ENCODE assay signal across 10 mouse cellular contexts in genomic region chr8:103441163-103441562, GRCm38 (mm10).
A peak's percentile ranks its signal among the peaks of the same experiment; 100 is the strongest.
DNase-seq lines count a peak whose midpoint lies in the region; ATAC-seq and TF ChIP-seq lines count a peak whose summit lies in the region.
"Had no signal": no experiment of that assay in that cellular context is flagged by ENCODE, and none has a peak within 500 bp of the region (broad histone marks: within the 10 kb centered on the region; RNA-seq: fewer than 3 reads in every experiment).

No protein-coding gene starts in this region.

- TF ChIP-seq CTCF in forebrain, postnatal 0 days (IDR thresholded peaks at IDR 0.05; ENCODE audit: low read depth) = peak; percentile 39

- WGBS in forebrain, postnatal 0 days = 80% methylated on average over 5 of the region's 5 CpGs
- 70% methylated on average over 5 of the region's 5 CpGs for WGBS in forebrain, embryonic 11.5 days
- 83% methylated on average over 5 of the region's 5 CpGs for WGBS in midbrain, embryonic 14.5 days
- WGBS in midbrain, embryonic 15.5 days = 75% methylated on average over 5 of the region's 5 CpGs

- no peaks in the 10 kb centered on the region for H3K36me3 ChIP-seq in forebrain, postnatal 0 days (ENCODE audit: insufficient read depth)
- H3K36me3 ChIP-seq in forebrain, embryonic 11.5 days (ENCODE audit: control insufficient read depth, insufficient read depth, low read length) = no peaks in the 10 kb centered on the region
- no peaks in the 10 kb centered on the region for H3K36me3 ChIP-seq in midbrain, embryonic 14.5 days (ENCODE audit: control insufficient read depth, insufficient read depth, low read length)
- H3K36me3 ChIP-seq in midbrain, embryonic 15.5 days (replicated peaks) = no peaks in the 10 kb centered on the region
- H3K36me3 ChIP-seq: neural tube, embryonic 13.5 days had no signal

- no peaks in the 10 kb centered on the region for H3K9me3 ChIP-seq in forebrain, postnatal 0 days (ENCODE audit: low read length)
- H3K9me3 ChIP-seq in forebrain, embryonic 11.5 days (ENCODE audit: control insufficient read depth, low read length) = no peaks in the 10 kb centered on the region
- H3K9me3 ChIP-seq in midbrain, embryonic 14.5 days (ENCODE audit: control insufficient read depth, low read length) = no peaks in the 10 kb centered on the region
- H3K9me3 ChIP-seq in midbrain, embryonic 15.5 days = no peaks in the 10 kb centered on the region
- H3K9me3 ChIP-seq: neural tube, embryonic 13.5 days had no signal

- H3K27me3 ChIP-seq in forebrain, postnatal 0 days (ENCODE audit: insufficient read depth, low read length) = no peaks in the 10 kb centered on the region
- H3K27me3 ChIP-seq in forebrain, embryonic 11.5 days (ENCODE audit: control insufficient read depth, insufficient read depth, low read length) = peaks cover 5% of the 10 kb centered on the region
- H3K27me3 ChIP-seq in midbrain, embryonic 14.5 days (ENCODE audit: control insufficient read depth, insufficient read depth, low read length) = no peaks in the 10 kb centered on the region
- H3K27me3 ChIP-seq in midbrain, embryonic 15.5 days (replicated peaks) = no peaks in the 10 kb centered on the region
- H3K27me3 ChIP-seq: neural tube, embryonic 13.5 days had no signal

- no peak overlapping the region for H3K27ac ChIP-seq in forebrain, postnatal 0 days (ENCODE audit: low read depth, low read length)
- no peak overlapping the region for H3K27ac ChIP-seq in forebrain, embryonic 11.5 days (ENCODE audit: low read depth, low read length)
- H3K27ac ChIP-seq in midbrain, embryonic 14.5 days (replicated peaks; ENCODE audit: low read depth, low read length) = no peak overlapping the region
- H3K27ac ChIP-seq in midbrain, embryonic 15.5 days = no peak overlapping the region
- H3K27ac ChIP-seq: neural tube, embryonic 13.5 days had no signal

- H3K4me1 ChIP-seq in forebrain, postnatal 0 days (ENCODE audit: insufficient read depth) = no peaks in the 10 kb centered on the region
- peaks cover 4% of the 10 kb centered on the region; the same call in 1 of the 2 replicates for H3K4me1 ChIP-seq in forebrain, embryonic 11.5 days (replicated peaks; ENCODE audit: control insufficient read depth, insufficient read depth, low read length)
- H3K4me1 ChIP-seq in midbrain, embryonic 14.5 days (ENCODE audit: control insufficient read depth, insufficient read depth, low read length) = no peaks in the 10 kb centered on the region
- H3K4me1 ChIP-seq in midbrain, embryonic 15.5 days = peaks cover 5% of the 10 kb centered on the region

- no peak overlapping the region for H3K9ac ChIP-seq in forebrain, postnatal 0 days
- no peak overlapping the region for H3K9ac ChIP-seq in forebrain, embryonic 11.5 days (ENCODE audit: low read length)
- no peak overlapping the region for H3K9ac ChIP-seq in midbrain, embryonic 14.5 days (replicated peaks; ENCODE audit: low read length)
- no peak overlapping the region for H3K9ac ChIP-seq in midbrain, embryonic 15.5 days
- H3K9ac ChIP-seq: neural tube, embryonic 13.5 days had no signal

- no peak for DNase-seq in forebrain, postnatal 0 days
- no peak for DNase-seq in forebrain, embryonic 11.5 days (ENCODE audit: low spot score)
- peak; percentile 43 for DNase-seq in midbrain, embryonic 14.5 days
- DNase-seq in kidney, postnatal 14 days = peak; percentile 27
- peak; percentile 42 for DNase-seq in retina, postnatal 1 day
- no peak for DNase-seq in ovary, postnatal 14 days (ENCODE audit: low spot score)

- no peak overlapping the region for H3K4me3 ChIP-seq in forebrain, postnatal 0 days (ENCODE audit: low read depth, low read length)
- no peak overlapping the region for H3K4me3 ChIP-seq in forebrain, embryonic 11.5 days (ENCODE audit: low read depth, low read length)
- no peak overlapping the region for H3K4me3 ChIP-seq in midbrain, embryonic 14.5 days (replicated peaks; ENCODE audit: low read depth, low read length)
- no peak overlapping the region for H3K4me3 ChIP-seq in midbrain, embryonic 15.5 days
- H3K4me3 ChIP-seq: neural tube, embryonic 13.5 days had no signal

- no peak overlapping the region for H3K4me2 ChIP-seq in forebrain, postnatal 0 days (ENCODE audit: low read depth)
- no peak overlapping the region for H3K4me2 ChIP-seq in forebrain, embryonic 11.5 days (ENCODE audit: low read depth, low read length, severe bottlenecking)
- no peak overlapping the region for H3K4me2 ChIP-seq in midbrain, embryonic 14.5 days (ENCODE audit: low read length)
- no peak overlapping the region for H3K4me2 ChIP-seq in midbrain, embryonic 15.5 days
- H3K4me2 ChIP-seq: heart, embryonic 11.5 days; neural tube, embryonic 13.5 days had no signal

- ATAC-seq in forebrain, postnatal 0 days = no peak
- no peak; the same call in 1 of the 2 replicates for ATAC-seq in forebrain, embryonic 11.5 days (replicated peaks; ENCODE audit: low FRiP score)
- no peak for ATAC-seq in midbrain, embryonic 14.5 days (ENCODE audit: low FRiP score, low TSS enrichment)
- no peak for ATAC-seq in midbrain, embryonic 15.5 days (replicated peaks)
- ATAC-seq in megakaryocyte-erythroid progenitor cell, adult 5-6 weeks (replicated peaks; ENCODE audit: low FRiP score, low TSS enrichment, poor library complexity, severe bottlenecking) = no peak

Comparison
In these comparisons a context has a peak if more than half of its experiments do, and no peak if none do; other contexts are left out.
1. DNase-seq: peak in midbrain, embryonic 14.5 days (single experiment), kidney, postnatal 14 days (single experiment) and retina, postnatal 1 day (single experiment); none in forebrain, postnatal 0 days (single experiment), forebrain, embryonic 11.5 days (single experiment) and ovary, postnatal 14 days (single experiment).